Mouse (Mus musculus) small intestine, adult 2 months (tissue): ENCODE data around the gene Hspg2. TPM values are rescaled to one million over a fixed set of nuclear protein-coding genes. Genes with fewer than 3 reads are reported as not detected.

Experiments used
- H3K27ac ChIP-seq: fragments of 200-500 bp; 2 replicates; pipeline ENCODE4 v1.5.1; 2012; ENCODE audit warnings: low read depth, low read length, control low read depth, inconsistent platforms; ENCODE audit not compliant: insufficient read depth
- H3K27me3 ChIP-seq: fragments of 200-500 bp; 2 replicates; pipeline ENCODE4 v1.6.1; 2012; ENCODE audit warnings: mild to moderate bottlenecking, moderate library complexity, low read length, inconsistent platforms; ENCODE audit not compliant: control insufficient read depth, insufficient read depth
- H3K36me3 ChIP-seq: fragments of 200-500 bp; 2 replicates; pipeline ENCODE4 v1.6.1; 2012; ENCODE audit warnings: mild to moderate bottlenecking, low read length, control low read depth, inconsistent platforms; ENCODE audit not compliant: control insufficient read depth, insufficient read depth
- H3K4me1 ChIP-seq: fragments of 200-500 bp; 2 replicates; pipeline ENCODE4 v1.6.1; 2012; ENCODE audit warnings: low read length, inconsistent platforms, mixed read lengths; ENCODE audit not compliant: control insufficient read depth, insufficient read depth, insufficient read length
- H3K4me3 ChIP-seq: fragments of 200-500 bp; 2 replicates; pipeline ENCODE4 v1.5.1; 2012; ENCODE audit warnings: low read depth, mild to moderate bottlenecking, control low read depth, inconsistent platforms, low read length, moderate library complexity
- CTCF ChIP-seq: fragments of 200-500 bp; IDR thresholded peaks from 2 replicates; pipeline ENCODE4 v1.5.1; 2012; ENCODE audit warnings: low read depth, mild to moderate bottlenecking, control low read depth, inconsistent platforms, low read length, moderate library complexity, mixed read lengths; ENCODE audit not compliant: insufficient replicate concordance, insufficient read length; ENCODE audit errors: extremely low read depth
- POLR2A ChIP-seq: fragments of 200-500 bp; IDR thresholded peaks from 2 replicates; pipeline ENCODE4 v1.6.1; 2012; ENCODE audit warnings: low read depth, mild to moderate bottlenecking, control low read depth, inconsistent platforms, low read length, moderate library complexity
- WGBS: fragments of 180-500 bp; shearing (Covaris S2); methylation state at CpG from one replicate; pipeline ENCODE4 v1.1.7; 2018; 5-methylcytosine and 5-hydroxymethylcytosine counted together
- polyA plus RNA-seq: library from polyadenylated mRNA; depleted of rRNA; stranded (reverse); fragments of >200 nt; gene quantifications from 2 replicates; pipeline ENCODE4 v1.2.3, GENCODE M21; 2012

Hspg2 gene
- polyA plus RNA-seq, 1 experiment = 40.5 TPM

GRCm38 (mm10) chr4:137521966-137522365 lies 53.4 kb downstream of the Hspg2 start:
- 74% methylated on average over 11 of the region's 11 CpGs for WGBS
- H3K36me3 ChIP-seq = peaks cover 16% of the 10 kb centered on the region
- H3K4me3 ChIP-seq = no peak overlapping the region

GRCm38 (mm10) chr4:137525426-137525825 lies 56.9 kb downstream of the Hspg2 start:
- TF ChIP-seq CTCF = no peak
- no peak for TF ChIP-seq POLR2A
- H3K36me3 ChIP-seq = peaks cover 6% of the 10 kb centered on the region; the same call in 1 of the 2 replicates

More at GRCm38 (mm10) chr4:137521966-137522365, 53.4 kb downstream of the Hspg2 start:
- Histone ChIP-seq H3K27me3 (no peaks in the 10 kb centered on the region), H3K27ac (no peak overlapping the region), H3K4me1 (peaks cover 8% of the 10 kb centered on the region; the same call in 1 of the 2 replicates)
- TF ChIP-seq POLR2A = no peak
- TF ChIP-seq CTCF = no peak

GRCm38 (mm10) chr4:137527368-137527767 lies 58.8 kb downstream of the Hspg2 start:
- no peaks in the 10 kb centered on the region for H3K27me3 ChIP-seq
- H3K4me3 ChIP-seq = no peak overlapping the region
- no peak overlapping the region for H3K27ac ChIP-seq
- 0 out of 2 replicates have a peak, but pooled peaks cover 1% of the 10 kb centered on the region for H3K36me3 ChIP-seq
- peaks cover 13% of the 10 kb centered on the region; the same call in 1 of the 2 replicates for H3K4me1 ChIP-seq
- 23% methylated on average over 4 of the region's 4 CpGs for WGBS
- TF ChIP-seq POLR2A (no peak), CTCF (no peak)

More at GRCm38 (mm10) chr4:137525426-137525825, 56.9 kb downstream of the Hspg2 start:
- Histone ChIP-seq H3K27ac (no peak overlapping the region), H3K4me3 (no peak overlapping the region), H3K27me3 (no peaks in the 10 kb centered on the region), H3K4me1 (peaks cover 13% of the 10 kb centered on the region; the same call in 1 of the 2 replicates)
- WGBS = 50% methylated on average over 1 of the region's 1 CpGs

- no peak overlapping the region for H3K27ac ChIP-seq
- 31% methylated on average over 6 of the region's 6 CpGs for WGBS
- H3K27me3 ChIP-seq = no peaks in the 10 kb centered on the region
- H3K4me1 ChIP-seq = peaks cover 13% of the 10 kb centered on the region; the same call in 1 of the 2 replicates
- no peak overlapping the region for H3K4me3 ChIP-seq
- 0 out of 2 replicates have a peak, but pooled peaks cover 1% of the 10 kb centered on the region for H3K36me3 ChIP-seq
- TF ChIP-seq CTCF = no peak
These were observed 59.3 kb downstream of the Hspg2 start for GRCm38 (mm10) chr4:137527872-137528271.

- no peak overlapping the region for H3K27ac ChIP-seq
- no peaks in the 10 kb centered on the region for H3K27me3 ChIP-seq
- TF ChIP-seq POLR2A (no peak), CTCF (no peak)
- H3K36me3 ChIP-seq = 0 out of 2 replicates have a peak, but pooled peaks cover 5% of the 10 kb centered on the region
- 26% methylated on average over 14 of the region's 14 CpGs for WGBS
- peaks cover 20% of the 10 kb centered on the region for H3K4me1 ChIP-seq
- H3K4me3 ChIP-seq = no peak overlapping the region
These were observed 71.8 kb downstream of the Hspg2 start for GRCm38 (mm10) chr4:137540356-137540755.

- peaks cover 7% of the 10 kb centered on the region; the same call in 1 of the 2 replicates for H3K36me3 ChIP-seq
- H3K27me3 ChIP-seq = no peaks in the 10 kb centered on the region
- no peak for TF ChIP-seq CTCF
- no peak for TF ChIP-seq POLR2A
- H3K4me3 ChIP-seq = no peak overlapping the region
- 30% methylated on average over 10 of the region's 10 CpGs for WGBS
- peaks cover 20% of the 10 kb centered on the region for H3K4me1 ChIP-seq
- H3K27ac ChIP-seq = no peak overlapping the region
These were observed 74.4 kb downstream of the Hspg2 start for GRCm38 (mm10) chr4:137542968-137543367.

GRCm38 (mm10) chr4:137545568-137545967 lies 77.0 kb downstream of the Hspg2 start:
- no peak for TF ChIP-seq POLR2A
- no peak for TF ChIP-seq CTCF
- no peak overlapping the region for H3K27ac ChIP-seq
- H3K4me1 ChIP-seq = peaks cover 15% of the 10 kb centered on the region
- 97% methylated on average over 9 of the region's 9 CpGs for WGBS
- no peak overlapping the region for H3K4me3 ChIP-seq
- H3K27me3 ChIP-seq = no peaks in the 10 kb centered on the region
- peaks cover 9% of the 10 kb centered on the region for H3K36me3 ChIP-seq
